Mouse (Mus musculus) CD4-positive, CD25-positive, alpha-beta regulatory T cell, adult 9 weeks (primary cell): Measurements from ENCODE around the gene Pgpep1l. TPM values are rescaled to one million over a fixed set of nuclear protein-coding genes. Genes with fewer than 3 reads are reported as not detected.

Experiments
- polyA plus RNA-seq: library from polyadenylated mRNA; unstranded; fragments of 100-300 nt; shearing (Covaris generic); gene quantifications from one replicate; pipeline ENCODE4 v1.2.1, GENCODE M21; 2017

Gene Pgpep1l
- 4.1 TPM for polyA plus RNA-seq

DNA sequence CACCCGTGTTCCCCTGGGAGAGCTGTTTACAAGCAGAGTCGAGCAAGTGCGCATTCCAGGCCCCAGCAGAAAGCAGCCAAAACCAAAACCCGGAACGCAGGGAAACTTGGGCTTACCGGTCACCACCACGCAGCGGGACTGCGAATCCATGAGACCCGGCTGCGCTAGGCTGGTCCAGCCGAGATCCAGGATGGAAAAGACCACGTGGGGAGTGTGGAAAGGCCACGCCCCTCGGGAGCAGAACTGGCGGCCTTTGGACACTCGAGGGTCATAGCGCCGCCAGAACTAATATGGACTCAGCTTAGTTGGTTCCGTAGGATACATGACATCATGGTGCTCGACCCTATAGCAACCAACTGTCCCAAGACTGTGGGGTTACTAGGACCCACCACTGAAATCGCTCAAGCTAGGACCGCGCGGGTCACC, at the start of gene Pgpep1l:
Gene Pgpep1l, minus strand, starts transcription at position 206 of the 426 bp plus-strand sequence.

DNA sequence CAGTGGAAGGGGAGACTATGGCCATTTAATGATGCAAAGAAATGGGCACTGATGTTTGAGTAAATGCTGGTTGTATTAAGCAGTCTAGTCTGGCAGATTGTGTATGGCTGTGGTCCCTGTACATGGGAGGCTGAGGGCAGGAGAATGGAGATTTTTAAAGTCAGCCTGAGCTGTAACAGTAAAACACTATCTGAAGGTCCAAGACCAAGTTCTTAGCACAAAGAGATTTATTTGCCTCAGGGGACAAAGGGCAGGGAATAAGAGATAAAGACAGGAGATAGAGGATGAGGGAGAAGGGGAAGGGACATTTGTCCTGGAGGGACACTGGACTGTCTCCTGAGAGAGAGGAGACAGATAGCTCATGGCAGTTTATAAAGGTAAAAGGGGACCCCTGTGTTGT, 9.5 kb upstream of the Pgpep1l start, which contains the start of gene Fam169b:
Gene Fam169b, plus strand, starts transcription at position 325 of the 400 bp plus-strand sequence.

Other genes with a start within 250 kb of the Pgpep1l start
- 196 TPM for gene Fam169b, start 9.6 kb upstream of the Pgpep1l start, polyA plus RNA-seq